Mouse (Mus musculus): ENCODE measurements at regions not wholly inside any gene's neighbourhood (a gene's known extent, or its start where the extent isn't known, plus 50 kb on each side); places are given as distances from the start of the nearest gene placed in this dataset.

- TF ChIP-seq CTCF (IDR thresholded peaks at IDR 0.05; ENCODE audit: control insufficient read depth, insufficient read depth, insufficient replicate concordance, low read depth, low read length) = no peak
- TF ChIP-seq POLR2A (IDR thresholded peaks at IDR 0.05; ENCODE audit: control insufficient read depth, low read depth, low read length) = no peak
These were observed 363.5 kb upstream of the Fam98a start for GRCm38 (mm10) chr17:75915256-75915655.

All from testis, adult 2 months (tissue).